Mouse (Mus musculus): Measurements from ENCODE around the gene Ndufc2. TPM values are rescaled to one million over a fixed set of nuclear protein-coding genes. Genes with fewer than 3 reads are reported as not detected.

The Ndufc2 gene
- total RNA-seq, 2 experiments from 2014 or later, result 174 to 357 TPM

Other genes with a start within 250 kb of the Ndufc2 start
- gene Usp35, start 68.0 kb upstream of the Ndufc2 start, total RNA-seq (2014; fragmentation: Nextera tagmentation), result 0.30 TPM in 1 of 2 replicates, not detected in the other
- gene Usp35, start 68.0 kb upstream of the Ndufc2 start, total RNA-seq (2017), result 0.04 TPM in 1 of 2 replicates, not detected in the other
- 1.3 and 2.1 TPM in 2 replicates for gene Kctd21, start 67.7 kb upstream of the Ndufc2 start, total RNA-seq (2014; fragmentation: Nextera tagmentation)
- 0.10 and 1.7 TPM in 2 replicates for gene Kctd21, start 67.7 kb upstream of the Ndufc2 start, total RNA-seq (2017)
- 44.2 and 52.0 TPM in 2 replicates for gene Alg8, start 28.4 kb upstream of the Ndufc2 start, total RNA-seq (2014; fragmentation: Nextera tagmentation)
- gene Alg8, start 28.4 kb upstream of the Ndufc2 start, total RNA-seq (2017), result 23.6 and 42.2 TPM in 2 replicates
- not detected in 2 replicates for gene Thrsp, start 17.7 kb downstream of the Ndufc2 start, total RNA-seq (2014; fragmentation: Nextera tagmentation)
- not detected in 2 replicates for gene Thrsp, start 17.7 kb downstream of the Ndufc2 start, total RNA-seq (2017)
- gene Kctd14, start 51.3 kb downstream of the Ndufc2 start, total RNA-seq (2014; fragmentation: Nextera tagmentation), result 3.2 and 5.0 TPM in 2 replicates
- gene Kctd14, start 51.3 kb downstream of the Ndufc2 start, total RNA-seq (2017), result 3.9 TPM in 2 replicates
- gene Ints4, start 81.0 kb downstream of the Ndufc2 start, total RNA-seq (2014; fragmentation: Nextera tagmentation), result 74.7 and 78.5 TPM in 2 replicates
- gene Ints4, start 81.0 kb downstream of the Ndufc2 start, total RNA-seq (2017), result 64.1 and 64.8 TPM in 2 replicates
- gene Aamdc, start 179.5 kb downstream of the Ndufc2 start, total RNA-seq (2014; fragmentation: Nextera tagmentation), result 15.4 and 36.3 TPM in 2 replicates
- 37.0 and 42.6 TPM in 2 replicates for gene Aamdc, start 179.5 kb downstream of the Ndufc2 start, total RNA-seq (2017)
- gene Rsf1, start 179.9 kb downstream of the Ndufc2 start, total RNA-seq (2014; fragmentation: Nextera tagmentation), result 21.9 and 33.3 TPM in 2 replicates
- 35.8 and 38.3 TPM in 2 replicates for gene Rsf1, start 179.9 kb downstream of the Ndufc2 start, total RNA-seq (2017)